Mouse (Mus musculus): ENCODE measurements around the gene Dlk1.

The Dlk1 gene

GRCm38 (mm10) chr12:109452592-109452991 lies at the start of gene Dlk1:
Gene Dlk1, plus strand, starts transcription at chr12:109452823.
- DNase-seq (ENCODE audit: low spot score in 2 of 2): no peak

- no peak for DNase-seq (ENCODE audit: low spot score in 2 of 2)
Observed at GRCm38 (mm10) chr12:109402943-109403342, 49.7 kb upstream of the Dlk1 start.

- no peak for DNase-seq (ENCODE audit: low spot score in 2 of 2)
Observed at GRCm38 (mm10) chr12:109403752-109404151, 48.9 kb upstream of the Dlk1 start.

- no peak for DNase-seq (ENCODE audit: low spot score in 2 of 2)
Observed at GRCm38 (mm10) chr12:109406018-109406417, 46.6 kb upstream of the Dlk1 start.

GRCm38 (mm10) chr12:109410723-109411122 lies 41.9 kb upstream of the Dlk1 start:
- no peak for DNase-seq (ENCODE audit: low spot score in 2 of 2)

- DNase-seq (ENCODE audit: low spot score in 2 of 2): no peak
Observed at GRCm38 (mm10) chr12:109411172-109412070, 41.2 kb upstream of the Dlk1 start.

- no peak for DNase-seq (ENCODE audit: low spot score in 2 of 2)
Observed at GRCm38 (mm10) chr12:109412071-109412440, 40.6 kb upstream of the Dlk1 start.

- no peak for DNase-seq (ENCODE audit: low spot score in 2 of 2)
Observed at GRCm38 (mm10) chr12:109412675-109413074, 39.9 kb upstream of the Dlk1 start.

- no peak for DNase-seq (ENCODE audit: low spot score in 2 of 2)
Observed at GRCm38 (mm10) chr12:109413321-109413720, 39.3 kb upstream of the Dlk1 start.

GRCm38 (mm10) chr12:109416681-109417080 lies 35.9 kb upstream of the Dlk1 start:
- no peak for DNase-seq (ENCODE audit: low spot score in 2 of 2)

GRCm38 (mm10) chr12:109417476-109418201 lies 35.0 kb upstream of the Dlk1 start:
- DNase-seq (ENCODE audit: low spot score in 2 of 2): peak in 1 of 2 experiments; percentile 42

GRCm38 (mm10) chr12:109420006-109420405 lies 32.6 kb upstream of the Dlk1 start:
- no peak for DNase-seq (ENCODE audit: low spot score in 2 of 2)

GRCm38 (mm10) chr12:109423163-109423562 lies 29.5 kb upstream of the Dlk1 start:
- DNase-seq (ENCODE audit: low spot score in 2 of 2): no peak

- DNase-seq (ENCODE audit: low spot score in 2 of 2): no peak
Observed at GRCm38 (mm10) chr12:109423716-109424429, 28.8 kb upstream of the Dlk1 start.

- peak; percentile 38 to 43 for DNase-seq (ENCODE audit: low spot score in 2 of 2)
Observed at GRCm38 (mm10) chr12:109424753-109425332, 27.8 kb upstream of the Dlk1 start.

- no peak for DNase-seq (ENCODE audit: low spot score in 2 of 2)
Observed at GRCm38 (mm10) chr12:109425982-109426381, 26.6 kb upstream of the Dlk1 start.

GRCm38 (mm10) chr12:109432475-109433130 lies 20.0 kb upstream of the Dlk1 start:
- DNase-seq (ENCODE audit: low spot score in 2 of 2): no peak

GRCm38 (mm10) chr12:109436367-109436807 lies 16.2 kb upstream of the Dlk1 start:
- DNase-seq (ENCODE audit: low spot score in 2 of 2): no peak

GRCm38 (mm10) chr12:109436852-109437251 lies 15.8 kb upstream of the Dlk1 start:
- no peak for DNase-seq (ENCODE audit: low spot score in 2 of 2)

GRCm38 (mm10) chr12:109437559-109438350 lies 14.9 kb upstream of the Dlk1 start:
- peak; percentile 51 to 62 for DNase-seq (ENCODE audit: low spot score in 2 of 2)
